Mouse (Mus musculus) thymus, postnatal 25 days (tissue): ENCODE data around the gene Mpc1.
A peak's percentile ranks its signal among the peaks of the same experiment; 100 is the strongest.
"Not testable (repeated sequence)": the region's sequence is repeated elsewhere in the genome, so short reads cannot be mapped to it uniquely, and the experiment has no call there.

Experiments
- DNase-seq: peaks from one replicate; pipeline ENCODE4 v3.0.0; 2022

The Mpc1 gene

DNA sequence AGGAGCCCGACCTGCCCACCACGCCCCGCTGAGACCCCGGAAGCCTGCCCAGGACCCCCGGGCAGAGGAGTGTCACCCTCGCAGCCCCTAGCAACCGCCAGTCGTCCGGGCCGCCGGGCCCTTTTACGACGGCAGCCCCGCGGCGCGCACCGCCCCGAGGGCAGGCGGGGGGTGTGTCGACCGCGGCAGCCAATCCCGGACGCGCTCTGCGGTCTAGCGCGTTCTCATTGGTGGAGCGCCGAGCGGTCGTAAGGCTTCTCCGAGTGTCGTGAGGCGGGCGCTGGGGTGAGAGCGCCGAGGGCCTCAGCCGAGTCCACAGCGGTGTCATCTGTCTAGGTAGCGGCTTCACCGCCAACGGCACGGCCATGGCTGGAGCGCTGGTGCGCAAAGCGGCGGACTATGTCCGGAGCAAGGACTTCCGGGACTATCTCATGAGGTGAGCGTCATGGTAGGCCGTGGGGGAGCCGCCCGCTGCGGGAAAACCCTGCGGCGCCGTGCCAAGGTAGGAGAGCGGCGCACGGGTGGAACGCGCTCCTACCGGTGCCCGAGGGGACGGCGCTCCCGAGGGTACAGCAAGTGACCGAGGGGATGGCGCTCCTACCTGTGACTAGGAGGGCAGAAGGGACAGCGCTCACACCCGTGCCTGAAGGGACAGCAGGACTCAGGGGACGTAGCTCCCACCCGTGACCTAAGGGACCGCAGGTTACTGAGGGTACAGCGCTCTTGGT is 986 bp downstream of the Mpc1 start:
- DNase-seq = peak; percentile 96

DNA sequence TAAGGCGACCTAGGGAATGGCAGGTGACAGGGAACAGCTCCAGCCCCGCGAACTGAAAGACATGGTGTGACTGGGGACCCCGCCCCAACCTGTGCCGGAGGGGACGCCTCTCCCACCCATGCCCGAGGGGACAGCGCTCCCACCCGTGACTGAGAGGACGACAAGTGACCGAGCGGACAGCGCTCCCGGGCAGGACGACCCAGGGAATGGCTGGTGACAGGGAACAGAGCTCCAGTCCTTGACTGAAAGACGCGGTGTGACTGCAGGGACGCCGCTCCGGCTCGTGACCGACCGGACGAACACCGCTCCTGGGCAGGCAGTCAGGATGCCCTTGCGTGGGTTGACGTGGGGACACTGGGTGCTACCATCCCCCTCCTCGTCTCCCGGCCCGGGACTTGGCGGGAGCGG is 1.6 kb downstream of the Mpc1 start:
- no peak for DNase-seq

DNA sequence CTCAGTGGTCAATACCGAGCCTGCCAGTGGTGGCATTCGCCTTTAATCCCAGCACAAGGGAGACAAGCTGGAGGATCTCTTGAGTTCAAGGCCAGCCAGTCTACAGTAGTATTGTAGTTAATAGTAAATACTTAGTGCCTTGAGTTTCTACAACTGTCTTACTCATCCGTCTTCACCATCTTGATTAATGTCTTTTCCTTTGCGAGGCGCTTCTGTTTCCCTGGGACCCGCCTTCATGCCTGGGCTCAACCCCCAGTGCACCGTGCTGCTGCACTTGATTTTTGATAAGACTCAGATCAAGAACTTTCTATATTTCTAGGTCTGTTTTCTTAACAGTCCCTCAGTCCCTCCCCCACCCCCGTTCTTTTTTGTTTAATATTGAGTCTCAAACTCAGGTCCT is 2.4 kb downstream of the Mpc1 start:
- DNase-seq = no peak

DNA sequence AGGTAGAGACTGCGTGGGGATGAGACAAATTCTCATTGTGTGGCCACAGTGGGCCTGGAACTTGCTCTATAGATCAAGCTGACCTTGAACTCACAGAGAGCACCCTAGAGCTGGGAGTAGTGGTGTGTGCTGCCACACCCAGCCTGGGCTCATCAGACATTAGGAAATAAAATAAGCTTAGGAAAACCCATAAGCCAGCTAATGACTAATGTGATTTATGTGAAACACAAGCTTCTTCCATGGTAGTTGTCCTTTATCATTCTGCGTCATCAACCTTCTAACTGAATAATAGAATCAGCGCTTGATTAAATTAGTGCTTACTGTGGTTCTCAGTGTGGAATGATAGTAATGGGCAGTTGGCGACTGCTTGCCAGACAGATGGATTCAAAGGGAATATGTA is 4.3 kb downstream of the Mpc1 start:
- no peak for DNase-seq

DNA sequence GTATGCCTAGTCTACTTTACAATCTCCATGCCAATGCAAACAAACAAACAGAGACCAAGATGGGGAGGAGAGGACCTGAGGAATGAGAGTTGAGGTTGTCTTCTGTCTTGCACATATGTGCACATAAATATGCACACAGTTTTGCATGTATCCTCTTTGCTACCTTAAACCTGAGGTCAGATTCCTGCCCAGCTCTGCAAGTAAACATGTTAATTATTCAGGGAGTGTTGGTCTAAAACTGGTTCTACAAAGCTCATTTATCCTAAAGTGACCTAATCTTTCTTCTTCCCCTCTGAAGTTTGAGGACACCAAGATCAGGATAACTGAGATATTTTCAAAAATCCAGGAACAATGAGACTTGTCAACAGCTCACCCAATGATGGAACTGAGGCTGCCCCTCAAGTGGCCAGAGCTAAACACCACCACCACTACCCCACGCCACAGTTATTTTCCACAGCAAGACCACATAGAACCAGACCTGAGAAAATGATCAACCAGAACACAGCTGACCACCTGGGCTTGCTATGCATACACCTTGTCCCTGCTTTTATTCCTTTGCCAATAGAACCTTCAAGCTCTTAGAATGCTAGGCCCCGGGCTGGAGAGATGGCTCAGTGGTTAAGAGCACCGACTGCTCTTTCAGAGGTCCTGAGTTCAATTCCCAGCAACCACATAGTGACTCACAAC is 7.4 kb downstream of the Mpc1 start:
- no peak for DNase-seq

DNA sequence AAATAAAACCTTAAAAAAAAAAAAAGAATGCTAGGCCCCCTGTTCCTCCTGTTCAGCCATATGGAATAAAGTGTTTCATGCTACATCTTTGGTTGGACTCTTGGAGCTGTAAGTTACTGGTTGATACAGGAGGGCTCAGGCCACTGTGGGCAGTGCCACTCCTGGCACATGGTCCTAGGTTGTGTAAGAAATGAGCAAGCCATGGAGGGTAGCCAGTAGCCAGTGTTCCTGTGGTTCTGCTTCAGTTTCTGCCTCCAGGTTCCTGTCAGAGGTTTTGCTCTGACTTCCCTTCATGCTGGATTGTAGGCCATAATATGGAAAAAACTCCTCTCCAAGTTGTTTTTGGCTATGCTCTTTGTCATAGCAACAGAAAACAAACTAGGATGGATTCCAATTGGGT is 8.0 kb downstream of the Mpc1 start:
- DNase-seq = no peak

DNA sequence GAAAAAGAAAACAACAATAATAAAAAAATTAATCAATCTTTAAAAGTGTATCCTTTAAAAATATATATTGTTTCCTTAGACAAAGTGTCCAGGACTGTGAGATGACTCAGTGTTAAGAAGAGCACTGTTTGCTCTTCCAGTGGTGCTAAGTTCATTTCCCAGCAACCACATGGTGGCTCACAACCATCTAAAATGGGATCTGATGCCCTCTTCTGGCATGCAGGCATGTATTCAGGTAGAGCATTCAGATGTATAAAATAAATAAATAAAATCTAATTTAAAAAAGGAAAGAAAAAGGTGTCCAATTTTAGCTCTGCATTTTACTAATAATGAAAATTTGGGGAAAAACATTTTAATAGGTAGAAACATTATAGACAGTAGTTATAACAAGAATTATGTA is 13.1 kb downstream of the Mpc1 start:
- DNase-seq = no peak

DNA sequence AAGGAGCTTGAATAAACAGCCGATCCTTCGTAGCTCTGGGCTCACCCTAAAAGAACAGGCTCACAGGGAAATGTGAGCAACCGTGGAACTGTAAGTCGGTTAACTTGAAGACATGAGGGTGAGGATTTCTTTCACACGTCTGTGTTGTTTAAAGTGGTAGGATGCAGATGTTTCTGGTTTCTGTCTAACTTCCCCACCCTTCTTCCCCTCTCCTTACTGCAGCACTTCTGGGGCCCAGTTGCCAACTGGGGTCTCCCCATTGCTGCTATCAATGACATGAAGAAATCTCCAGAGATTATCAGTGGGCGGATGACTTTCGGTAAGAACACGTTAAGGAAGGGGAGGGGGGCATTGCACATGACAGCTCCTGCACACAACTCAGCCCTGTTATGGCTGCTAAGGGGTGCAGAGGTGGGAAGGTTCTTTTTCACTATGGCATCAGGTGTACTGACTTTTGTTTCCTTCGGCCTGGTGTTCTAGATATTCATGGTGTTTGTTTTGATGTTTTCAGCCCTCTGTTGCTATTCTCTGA is 13.7 kb downstream of the Mpc1 start:
- DNase-seq = no peak

DNA sequence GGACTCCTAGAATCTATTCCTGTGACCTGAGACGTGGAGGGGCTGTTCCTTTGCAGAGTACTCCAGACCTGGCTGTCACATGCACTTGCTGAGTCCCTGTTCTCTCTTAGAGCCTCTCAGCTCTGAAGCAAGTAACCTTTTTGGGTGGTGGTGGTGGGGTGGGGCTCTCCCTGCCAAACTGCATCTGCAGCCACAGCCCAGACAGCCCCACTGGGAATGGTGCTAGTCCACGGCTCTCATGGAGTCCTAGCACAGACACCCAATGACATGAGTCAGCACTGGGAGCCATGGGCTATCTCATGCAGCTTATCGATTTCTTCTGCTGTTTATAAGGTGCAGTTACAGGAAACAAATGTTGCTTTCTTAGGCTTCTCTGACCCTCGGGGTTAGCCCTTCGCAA is 15.0 kb downstream of the Mpc1 start:
- DNase-seq = no peak

DNA sequence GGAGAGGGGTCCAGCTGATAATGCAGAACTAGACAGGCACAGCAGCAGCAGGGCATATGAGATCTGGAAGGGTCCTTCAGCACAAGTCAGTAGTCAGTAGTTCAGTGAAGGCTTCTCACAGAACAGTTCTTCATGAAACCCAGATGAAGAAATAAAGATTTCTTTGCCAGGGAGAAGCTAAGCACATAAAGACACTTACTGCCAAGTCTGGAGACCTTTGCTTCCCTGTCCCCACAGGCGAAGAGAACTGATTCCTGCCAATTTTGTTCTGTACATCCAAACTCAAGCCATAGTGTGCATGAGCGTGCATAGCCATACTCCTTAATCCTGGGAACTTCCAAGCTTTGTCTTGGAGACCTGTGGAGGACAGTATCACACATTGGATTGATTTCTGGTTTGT is 15.6 kb downstream of the Mpc1 start:
- no peak for DNase-seq

DNA sequence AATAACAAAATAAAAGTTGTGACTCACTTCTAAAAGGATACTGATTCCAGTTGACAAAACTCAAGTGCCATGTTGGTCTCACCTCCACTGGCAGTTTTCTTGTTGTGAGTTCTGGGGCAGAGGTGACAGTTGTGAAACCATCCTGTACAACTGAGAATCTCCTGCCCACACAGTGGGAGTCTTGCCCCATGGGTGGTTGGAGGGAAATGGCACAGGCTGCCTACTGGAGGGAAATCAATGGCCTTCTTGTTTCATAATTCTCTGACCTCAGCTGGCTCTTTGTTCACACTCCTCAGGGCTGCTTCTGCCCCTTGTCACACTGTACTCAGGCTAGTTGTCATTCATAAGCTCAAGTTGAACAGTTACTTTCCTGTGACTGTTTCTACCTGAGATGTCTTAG is 16.8 kb downstream of the Mpc1 start:
- DNase-seq = no peak

DNA sequence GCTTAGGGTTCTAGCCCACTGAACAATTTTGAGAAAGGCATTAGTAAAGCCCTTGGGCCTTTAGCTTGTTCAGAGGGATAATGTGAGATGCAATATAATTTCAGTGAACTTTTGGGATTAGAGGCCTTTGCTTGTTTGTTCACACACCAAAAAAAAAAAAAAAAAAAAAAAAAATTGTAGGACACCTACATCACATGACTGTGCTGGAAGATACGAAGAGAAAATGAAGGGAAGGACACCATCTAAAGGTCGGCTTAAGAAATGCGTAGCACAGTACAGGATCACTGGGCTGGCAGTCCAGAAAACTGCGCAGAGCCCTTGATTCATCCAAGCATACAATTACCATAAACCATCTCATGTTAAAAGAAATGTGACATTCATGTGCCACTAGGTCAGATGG is 18.8 kb downstream of the Mpc1 start:
- DNase-seq = no peak

DNA sequence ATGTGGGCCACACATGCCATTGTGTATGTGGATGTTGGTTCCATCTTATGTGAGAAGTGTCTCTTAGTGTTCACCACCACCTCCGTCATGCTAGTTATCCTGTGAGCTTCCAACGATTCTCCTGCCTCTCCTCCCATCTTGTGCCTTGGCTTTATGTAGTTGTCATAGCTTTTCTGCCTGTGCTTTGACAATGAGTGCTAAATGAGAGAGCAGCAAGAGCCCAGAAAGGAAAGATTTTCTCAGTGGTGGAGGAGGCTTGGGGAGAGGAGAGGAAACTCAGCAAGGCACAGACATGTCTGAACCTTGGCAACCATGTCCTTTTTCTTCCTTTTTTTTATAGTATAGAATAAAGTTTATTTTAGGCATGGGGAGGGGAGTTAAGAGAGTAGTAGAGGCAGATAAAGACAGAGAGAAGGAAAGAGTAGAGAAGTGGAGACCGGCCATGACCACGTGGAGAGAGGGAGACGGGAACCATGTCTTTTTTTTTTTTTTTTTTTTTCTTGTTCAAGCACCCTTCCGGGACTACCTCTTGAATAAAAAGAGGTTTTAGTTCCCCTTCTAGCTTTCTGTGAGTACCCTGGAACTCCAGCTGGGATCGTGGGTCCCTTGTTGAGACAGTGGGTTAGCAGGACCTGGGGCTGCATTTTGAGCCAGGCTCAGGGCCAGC is 20.2 kb downstream of the Mpc1 start:
- no peak for DNase-seq

DNA sequence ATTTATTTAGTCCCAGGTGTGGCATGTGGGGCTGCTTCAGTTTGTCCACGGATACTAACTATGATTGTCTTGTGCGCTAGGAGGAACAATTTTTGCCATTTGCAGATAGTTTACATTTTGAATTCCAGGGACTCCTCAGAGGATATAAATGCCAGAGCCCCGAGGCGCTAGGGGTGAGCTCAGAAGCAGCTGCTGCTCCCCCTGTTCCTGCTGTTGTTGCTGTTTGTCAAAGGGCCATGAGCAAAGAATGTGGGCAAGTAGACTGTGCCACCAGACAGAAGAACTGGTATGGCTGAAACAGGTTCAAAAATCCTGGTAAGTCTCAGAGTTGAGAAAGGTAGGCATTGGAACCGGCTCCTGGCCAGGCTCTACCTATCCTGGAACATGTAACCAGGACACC is 21.0 kb downstream of the Mpc1 start:
- no peak for DNase-seq

DNA sequence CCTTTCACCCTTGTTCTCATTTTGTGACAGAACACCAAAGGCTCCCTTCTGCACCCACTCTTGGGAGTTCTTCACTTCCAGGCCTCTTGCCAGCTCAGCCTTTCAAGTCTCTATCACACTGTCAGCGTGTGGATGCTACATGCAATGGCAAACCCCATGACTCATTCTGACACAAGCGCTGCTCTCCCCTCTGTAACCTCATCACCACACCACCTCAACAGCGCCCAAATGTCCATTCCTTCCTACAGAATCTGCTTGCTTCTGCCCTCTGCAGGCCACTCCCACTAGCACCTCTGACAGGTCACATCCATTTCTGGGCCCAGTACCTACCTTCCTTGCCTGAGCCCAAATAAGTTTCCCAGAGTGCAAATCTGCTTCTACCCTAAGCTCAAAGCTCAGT is 23.1 kb downstream of the Mpc1 start:
- no peak for DNase-seq

DNA sequence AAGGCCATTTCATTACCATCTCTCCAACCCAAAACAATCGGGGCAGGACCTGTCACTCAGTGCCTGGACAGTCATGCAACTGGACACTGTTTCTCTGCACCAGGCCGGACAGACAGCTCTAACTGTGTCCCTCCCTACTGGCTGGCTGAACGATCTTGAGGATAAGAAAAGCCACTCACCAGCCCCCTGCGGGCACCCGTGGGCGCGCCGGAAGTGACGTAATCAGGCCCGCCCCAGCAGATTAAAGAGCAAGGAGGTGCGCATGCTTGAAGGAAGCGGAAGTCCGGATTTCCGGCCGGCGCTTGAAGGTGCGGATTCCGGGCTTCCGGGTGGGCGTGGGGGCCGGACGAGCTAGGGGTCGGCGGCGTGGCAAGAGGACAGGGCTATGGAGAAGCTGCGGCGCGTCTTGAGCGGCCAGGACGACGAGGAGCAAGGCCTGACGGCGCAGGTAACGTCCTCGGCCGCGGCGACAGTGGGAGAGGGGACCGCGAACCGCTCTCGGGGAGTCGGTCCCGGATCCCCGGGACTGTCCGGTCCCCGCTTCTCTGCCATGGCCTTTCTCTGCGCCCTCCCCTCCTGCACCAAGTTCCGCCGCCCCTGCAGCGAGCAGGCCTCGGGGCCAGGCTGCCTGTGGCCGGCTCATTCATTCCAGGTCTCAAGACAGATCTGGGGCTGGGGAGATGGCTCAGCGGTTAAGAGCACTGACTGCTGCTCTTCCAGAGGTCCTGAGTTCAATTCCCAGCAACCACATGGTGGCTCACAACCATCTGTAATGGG is 28.3 kb downstream of the Mpc1 start, which contains the start of gene Sft2d1:
Gene Sft2d1 (plus strand): TSS at position 265 of the 777 bp plus-strand sequence.
- DNase-seq = peak; percentile 96

DNA sequence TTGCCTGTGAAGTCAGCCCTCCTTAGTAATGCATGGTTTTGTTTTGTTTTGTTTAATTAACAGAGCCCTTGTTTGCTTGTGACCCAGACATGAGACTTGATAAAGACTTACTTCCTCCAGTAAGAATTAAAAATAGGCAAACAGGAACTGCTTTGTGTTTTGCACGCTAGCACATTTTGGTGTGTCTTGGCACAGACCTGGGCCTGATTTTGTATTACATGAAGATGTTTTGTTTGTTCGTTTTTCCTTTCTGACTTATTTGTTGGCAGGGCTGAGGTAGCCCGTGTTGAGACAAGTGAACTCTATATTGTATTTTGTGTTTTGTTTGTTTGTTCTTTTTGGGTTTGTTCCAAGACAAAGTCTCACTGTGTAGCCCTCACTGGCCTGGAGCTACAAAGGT is 29.0 kb downstream of the Mpc1 start:
- DNase-seq = no peak

DNA sequence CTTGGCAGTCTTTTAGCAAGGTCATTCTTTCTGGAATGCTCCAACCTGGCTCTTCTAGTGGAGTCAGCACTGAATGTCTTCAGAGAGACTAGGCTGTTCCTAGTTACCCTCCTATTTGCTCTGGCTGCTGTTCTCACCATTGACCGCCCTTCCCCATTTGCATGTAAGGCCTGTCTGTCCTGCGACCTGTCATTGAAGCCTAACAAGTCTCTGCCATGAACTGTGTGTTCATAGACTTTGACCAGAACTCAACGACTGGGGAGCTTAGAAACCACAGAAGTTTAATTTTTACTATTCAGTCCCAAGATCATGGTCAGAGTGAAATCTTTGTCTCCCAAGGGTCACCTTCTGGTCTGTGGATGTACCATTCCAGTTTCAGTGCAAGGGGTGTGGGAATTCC is 31.3 kb downstream of the Mpc1 start:
- DNase-seq = no peak

DNA sequence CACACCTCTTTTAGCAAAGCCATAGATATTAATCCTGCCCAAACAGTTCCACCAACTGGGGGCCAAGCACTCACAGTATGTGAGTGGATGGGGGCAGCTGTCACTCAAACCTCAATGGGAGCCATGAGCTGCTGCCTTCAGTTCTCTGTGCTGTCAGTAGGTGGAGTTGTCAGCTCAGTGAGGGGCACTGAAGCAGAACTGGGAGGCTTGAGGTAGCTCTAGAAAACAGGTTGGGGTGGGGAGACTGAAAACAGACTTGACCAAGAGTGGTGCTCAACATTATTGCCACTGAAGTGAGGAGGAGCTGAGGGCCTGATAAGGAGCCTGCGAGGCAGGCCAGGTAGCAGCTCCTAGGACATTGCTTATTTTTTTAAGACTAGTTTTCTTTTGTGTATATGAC is 33.5 kb downstream of the Mpc1 start:
- peak; percentile 27 for DNase-seq

DNA sequence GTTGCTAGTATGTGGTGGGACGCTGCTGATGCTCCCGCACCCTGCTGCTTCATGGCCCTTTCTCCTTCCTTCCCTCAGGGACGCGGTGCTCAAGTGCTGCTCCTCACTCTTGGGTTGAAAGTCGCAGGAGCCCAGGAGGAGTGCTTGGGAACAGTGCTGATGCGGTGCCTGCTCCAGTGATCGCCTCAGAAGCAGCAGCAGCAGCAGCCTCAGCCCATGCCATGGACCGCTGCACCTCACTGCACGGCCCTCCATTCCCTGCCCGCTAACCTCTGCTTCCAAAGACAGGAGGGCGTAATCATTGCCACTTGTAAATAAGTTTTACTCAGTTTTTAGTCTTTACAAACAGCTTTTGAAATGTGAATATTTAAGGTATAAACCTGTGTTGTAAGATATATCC is 44.2 kb downstream of the Mpc1 start:
- DNase-seq = not testable (repeated sequence)

DNA sequence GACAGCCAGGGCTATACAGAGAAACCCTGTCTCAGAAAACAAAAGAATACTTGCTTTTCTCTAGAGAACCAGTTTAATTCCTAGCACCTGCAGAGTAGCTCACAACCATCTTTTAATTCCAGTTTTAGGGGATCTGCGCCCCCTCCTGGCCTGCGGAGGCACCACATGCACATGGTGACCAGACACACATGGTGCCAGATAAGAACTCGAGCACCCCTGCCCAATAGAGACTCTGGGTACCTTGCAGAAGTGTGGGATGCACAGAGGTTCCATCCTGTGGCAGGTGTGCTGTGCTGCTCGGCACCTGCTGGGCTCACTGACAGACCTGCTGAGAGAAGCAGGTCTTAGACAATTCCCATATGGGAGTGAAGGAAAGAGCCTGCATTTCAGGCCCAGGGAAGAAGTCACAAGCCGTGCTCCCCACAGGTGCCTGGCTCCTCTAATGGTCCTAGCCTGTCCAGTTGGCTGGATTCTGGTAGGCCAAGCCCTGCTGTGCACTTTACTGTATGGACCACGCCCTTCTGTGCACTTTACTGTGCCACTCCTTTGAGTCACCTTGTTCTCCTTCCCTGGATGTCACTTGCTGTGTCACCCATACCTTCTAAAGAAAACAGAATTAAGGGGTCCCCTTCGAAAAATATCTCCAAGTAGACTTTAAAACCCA is 45.9 kb downstream of the Mpc1 start:
- peak; percentile 48 for DNase-seq

DNA sequence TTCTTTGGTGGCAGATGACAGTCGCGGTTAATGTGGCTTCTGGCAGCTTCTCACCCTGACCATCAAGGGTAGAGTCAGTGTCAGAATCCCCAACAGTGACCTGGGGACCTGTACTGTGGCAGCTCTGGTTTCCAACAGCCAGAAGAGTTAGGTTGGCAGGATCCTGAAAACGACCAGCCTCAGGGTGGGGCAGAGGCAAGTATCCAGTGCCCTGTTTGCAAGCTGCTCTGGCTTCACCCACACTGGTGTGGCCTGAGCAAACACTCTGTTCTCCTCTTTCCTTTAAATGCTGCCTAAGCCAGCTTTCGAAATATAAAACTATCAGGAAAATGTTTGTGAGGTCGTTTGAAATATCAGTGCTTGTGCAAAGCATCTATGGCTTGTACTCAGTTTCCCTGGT is 47.9 kb downstream of the Mpc1 start:
- DNase-seq = no peak

DNA sequence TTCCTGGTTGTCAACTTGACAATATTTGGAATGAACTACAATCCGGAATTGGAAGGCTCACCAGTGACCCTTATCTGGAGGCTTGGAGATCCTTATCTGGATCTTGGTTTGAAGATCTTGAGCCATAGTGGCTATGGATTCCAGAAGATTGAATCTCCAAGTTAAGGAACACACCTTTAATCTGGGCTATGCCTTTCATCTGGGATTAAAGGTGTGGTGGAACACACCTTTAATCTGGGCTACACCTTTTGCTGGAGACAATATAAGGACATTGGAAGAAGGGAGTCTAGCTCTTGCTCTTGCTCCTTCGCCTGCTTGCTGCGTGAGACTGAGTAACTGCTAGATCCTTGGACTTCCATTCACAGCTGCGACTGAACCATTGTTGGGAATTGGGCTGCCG is 54.5 kb downstream of the Mpc1 start, which contains the start of gene Prr18:
Gene Prr18 (plus strand): TSS at position 301 of the 400 bp plus-strand sequence.
- not testable (repeated sequence) for DNase-seq
